Comparison of ENCODE assay signal across 20 mouse cellular contexts in genomic region chr15:12865595-12866314, GRCm38 (mm10). TPM values are rescaled to one million over a fixed set of nuclear protein-coding genes. Genes with fewer than 3 reads are reported as not detected.
DNase-seq lines count a peak whose midpoint lies in the region; ATAC-seq and TF ChIP-seq lines count a peak whose summit lies in the region.
"Had no signal": no experiment of that assay in that cellular context is flagged by ENCODE, and none has a peak within 500 bp of the region (broad histone marks: within the 10 kb centered on the region; RNA-seq: fewer than 3 reads in every experiment).

No protein-coding gene starts in this region.

- peaks cover 21% of the 10 kb centered on the region for H3K4me1 ChIP-seq in heart, embryonic 12.5 days (replicated peaks)
- H3K4me1 ChIP-seq in spleen, adult 2 months (ENCODE audit: control insufficient read depth, insufficient read depth, insufficient read length) = peaks cover 6% of the 10 kb centered on the region; the same call in 1 of the 2 replicates
- H3K4me1 ChIP-seq: embryonic facial prominence, embryonic 10.5 days; forebrain, embryonic 15.5 days; lung, embryonic 15.5 days had no signal

- H3K27me3 ChIP-seq in heart, embryonic 12.5 days (replicated peaks) = no peaks in the 10 kb centered on the region
- no peaks in the 10 kb centered on the region for H3K27me3 ChIP-seq in spleen, adult 2 months (ENCODE audit: control insufficient read depth, insufficient read depth, low read length)
- H3K27me3 ChIP-seq: forebrain, embryonic 15.5 days; liver, embryonic 12.5 days; lung, embryonic 15.5 days had no signal

- peaks cover 62% of the 10 kb centered on the region for H3K36me3 ChIP-seq in heart, embryonic 12.5 days
- peaks cover 7% of the 10 kb centered on the region; the same call in 1 of the 2 replicates for H3K36me3 ChIP-seq in spleen, adult 2 months (ENCODE audit: control insufficient read depth, insufficient read depth, low read length)

- no peak for TF ChIP-seq POLR2A in spleen, adult 2 months (IDR thresholded peaks at IDR 0.05; ENCODE audit: low read depth, low read length)

- DNase-seq in heart, adult 18-20 months = no peak
- peak in 1 of 2 experiments; percentile 14 for DNase-seq in spleen, adult 2 months (ENCODE audit: low read depth in 1 of 2, low spot score in 2 of 2)
- DNase-seq in spleen, postnatal 14 days (ENCODE audit: low spot score in 2 of 2) = no peak
- DNase-seq in right cerebral cortex, postnatal 25 days = no peak
- DNase-seq in adrenal gland, postnatal 14 days = no peak
- DNase-seq: cerebellum, adult 11-12 months; cerebellum, postnatal 25 days; heart, postnatal 14 days; kidney, adult 8-10 months; midbrain, embryonic 14.5 days; thymus, postnatal 25 days had no signal

- H3K27ac ChIP-seq in heart, embryonic 12.5 days (ENCODE audit: poor library complexity, severe bottlenecking) = peak overlapping the region; percentile 11; the same call in 1 of the 2 replicates
- H3K27ac ChIP-seq in spleen, adult 2 months (ENCODE audit: insufficient read depth, low read length) = peak overlapping the region; percentile 86
- H3K27ac ChIP-seq: embryonic facial prominence, embryonic 10.5 days; forebrain, embryonic 15.5 days; hindbrain, postnatal 0 days; limb, embryonic 10.5 days; liver, embryonic 12.5 days; lung, embryonic 15.5 days had no signal

- no peak overlapping the region for H3K4me3 ChIP-seq in heart, embryonic 12.5 days
- H3K4me3 ChIP-seq in spleen, adult 2 months (ENCODE audit: extremely low read depth, insufficient read depth, insufficient read length) = peak overlapping the region; percentile 7; the same call in 1 of the 2 replicates
- H3K4me3 ChIP-seq: embryonic facial prominence, embryonic 10.5 days; forebrain, embryonic 15.5 days; limb, embryonic 10.5 days; liver, embryonic 12.5 days; lung, embryonic 15.5 days; myocyte had no signal

- ATAC-seq in heart, embryonic 12.5 days (ENCODE audit: insufficient number of reproducible peaks, low FRiP score) = no peak
- ATAC-seq in granulocyte monocyte progenitor cell, adult 5-6 weeks (replicated peaks; ENCODE audit: poor library complexity, severe bottlenecking) = peak; percentile 76
- ATAC-seq: forebrain, embryonic 15.5 days; hindbrain, postnatal 0 days; liver, embryonic 12.5 days had no signal

- 65% methylated on average over 7 of the region's 7 CpGs for WGBS in heart, embryonic 12.5 days
- WGBS in spleen, adult 2 months = 42% methylated on average over 7 of the region's 7 CpGs

- no peak for TF ChIP-seq CTCF in spleen, adult 2 months (IDR thresholded peaks at IDR 0.05; ENCODE audit: extremely low read depth, insufficient read depth, insufficient read length, insufficient replicate concordance)

- no peak overlapping the region for H3K4me2 ChIP-seq in heart, embryonic 12.5 days
- H3K4me2 ChIP-seq: forebrain, embryonic 15.5 days; liver, embryonic 12.5 days; lung, embryonic 15.5 days had no signal

- H3K9ac ChIP-seq in heart, embryonic 12.5 days = no peak overlapping the region
- H3K9ac ChIP-seq: forebrain, embryonic 15.5 days; liver, embryonic 12.5 days; lung, embryonic 15.5 days had no signal

- H3K9me3 ChIP-seq in heart, embryonic 12.5 days (replicated peaks) = no peaks in the 10 kb centered on the region
- H3K9me3 ChIP-seq: embryonic facial prominence, embryonic 10.5 days; forebrain, embryonic 15.5 days; limb, embryonic 10.5 days; liver, embryonic 12.5 days; lung, embryonic 15.5 days had no signal

RNA-seq across cellular contexts. Expression of gene Drosha, which starts 41.1 kb away (rescaled TPM):
- 42.1 and 43.2 TPM in 2 replicates for polyA plus RNA-seq in heart, embryonic 12.5 days (2016; fragmentation: Nextera tagmentation; extraction: Ambion mirVana)
- total RNA-seq in heart, adult 18-20 months (2021) = 10 to 100 TPM; 34.8 to 39.1 TPM
- 10.0 and 10.5 TPM in 2 replicates for polyA plus RNA-seq in spleen, adult 2 months (2012; rRNA removed)
- 33.0 and 42.1 TPM in 2 replicates for total RNA-seq in granulocyte monocyte progenitor cell, adult 5-6 weeks (2014; fragmentation: Nextera tagmentation)
- 12.1 and 23.5 TPM in 2 replicates for total RNA-seq in granulocyte monocyte progenitor cell, adult 5-6 weeks (2017)
- 33.8 and 36.5 TPM in 2 replicates for total RNA-seq in adrenal gland, postnatal 14 days (2021)

RNA-seq across cellular contexts. Expression of gene 6030458C11Rik, which starts 41.3 kb away (rescaled TPM):
- 32.3 and 32.9 TPM in 2 replicates for polyA plus RNA-seq in heart, embryonic 12.5 days (2016; fragmentation: Nextera tagmentation; extraction: Ambion mirVana)
- total RNA-seq in heart, adult 18-20 months (2021) = 10 to 100 TPM; 13.5 to 13.9 TPM
- 6.7 and 7.9 TPM in 2 replicates for polyA plus RNA-seq in spleen, adult 2 months (2012; rRNA removed)
- 26.5 and 29.3 TPM in 2 replicates for total RNA-seq in granulocyte monocyte progenitor cell, adult 5-6 weeks (2014; fragmentation: Nextera tagmentation)
- 18.6 and 23.7 TPM in 2 replicates for total RNA-seq in granulocyte monocyte progenitor cell, adult 5-6 weeks (2017)
- total RNA-seq in adrenal gland, postnatal 14 days (2021) = 12.4 and 14.2 TPM in 2 replicates
